Mouse (Mus musculus) kidney, adult 2 months (tissue): ENCODE results near the gene Gpc5.

Source experiments
- CTCF ChIP-seq: fragments of 200-500 bp; conservative IDR thresholded peaks from 2 replicates; pipeline ENCODE4 v1.5.1; 2011; ENCODE audit warnings: low read depth, mild to moderate bottlenecking, control low read depth, low read length, moderate library complexity, mixed read lengths; ENCODE audit not compliant: insufficient read depth, insufficient read length
- POLR2A ChIP-seq: fragments of 200-500 bp; IDR thresholded peaks from one replicate; pipeline ENCODE4 v1.6.1; 2011; ENCODE audit warnings: low read depth, low read length, control low read depth

- TF ChIP-seq CTCF (no peak), POLR2A (no peak)
Observed at GRCm38 (mm10) chr14:115044016-115044415, 48.0 kb upstream of the Gpc5 start.
